In genomic region chr7:102441657-102442391, GRCm38 (mm10) we compare ENCODE assay signal across 8 mouse cellular contexts. TPM values are rescaled to one million over a fixed set of nuclear protein-coding genes. Genes with fewer than 3 reads are reported as not detected.
DNase-seq lines count a peak whose midpoint lies in the region; ATAC-seq lines count a peak whose summit lies in the region.

Gene Rrm1, plus strand, starts transcription at chr7:102441695.

- H3K27ac ChIP-seq in hindbrain, embryonic 14.5 days, result peak within 1 kb of the TSS; percentile 70

- peak; percentile 99 for ATAC-seq in hindbrain, embryonic 14.5 days (ENCODE audit: low FRiP score)

- H3K9me3 ChIP-seq in hindbrain, embryonic 14.5 days (ENCODE audit: control insufficient read depth, low read length), result no peaks in the 10 kb centered on the region

- peak within 1 kb of the TSS; percentile 78 for H3K4me2 ChIP-seq in hindbrain, embryonic 14.5 days (replicated peaks)

- peak; percentile 99 for DNase-seq in R1 (ENCODE audit: low read depth, low spot score)
- DNase-seq in cerebellum, postnatal 25 days, result peak; percentile 95
- DNase-seq in frontal cortex, postnatal 25 days (ENCODE audit: low spot score in 2 of 2), result peak; percentile 87 to 96
- DNase-seq in hindbrain, embryonic 14.5 days (ENCODE audit: low spot score), result peak; percentile 99
- DNase-seq in layer of hippocampus, postnatal 36 days, result peak; percentile 96 to 98
- peak; percentile 97 for DNase-seq in lung, postnatal 36 days
- peak; percentile 98 for DNase-seq in retina, postnatal 1 day
- peak; percentile 92 to 93 for DNase-seq in urinary bladder, adult 18-20 months (ENCODE audit: low spot score in 2 of 2)

- under 1% methylated on average over 53 of the region's 56 CpGs for WGBS in hindbrain, embryonic 14.5 days

- peak within 1 kb of the TSS; percentile 75 for H3K9ac ChIP-seq in hindbrain, embryonic 14.5 days

- peaks cover 12% of the 10 kb centered on the region; the same call in 1 of the 2 replicates for H3K4me1 ChIP-seq in hindbrain, embryonic 14.5 days (replicated peaks; ENCODE audit: control insufficient read depth, insufficient read depth, low read length)

- H3K4me3 ChIP-seq in hindbrain, embryonic 14.5 days (replicated peaks; ENCODE audit: low read length), result peak within 1 kb of the TSS; percentile 63

- peaks cover 16% of the 10 kb centered on the region for H3K36me3 ChIP-seq in hindbrain, embryonic 14.5 days (replicated peaks; ENCODE audit: control insufficient read depth, insufficient read depth)

- H3K27me3 ChIP-seq in hindbrain, embryonic 14.5 days (ENCODE audit: control insufficient read depth, insufficient read depth, low read length), result no peaks in the 10 kb centered on the region

RNA-seq across cellular contexts. Expression of gene Rrm1, which starts in this region (rescaled TPM):
- 44.1 and 54.6 TPM in 2 replicates for polyA plus RNA-seq in hindbrain, embryonic 14.5 days (2014; fragmentation: Nextera tagmentation; extraction: Ambion mirVana)
- total RNA-seq in layer of hippocampus, postnatal 36 days (2021), result 10 to 100 TPM in 1 of 2 experiments, 1 to 10 TPM in 1; 9.8 to 11.4 TPM

Comparison
In these comparisons a context has a peak if more than half of its experiments do, and no peak if none do; other contexts are left out.
1. Peak in every context shown above with its lines: DNase-seq, ATAC-seq, H3K4me3 ChIP-seq and H3K27ac ChIP-seq.